Mouse (Mus musculus) olfactory bulb, adult 2 months (tissue): ENCODE results near the gene Prkcz.

Experiments
- CTCF ChIP-seq: fragments of 200-500 bp; IDR thresholded peaks from 2 replicates; pipeline ENCODE4 v1.5.1; 2012; ENCODE audit warnings: low read depth, mild to moderate bottlenecking, low read length, moderate library complexity; ENCODE audit not compliant: insufficient read depth
- POLR2A ChIP-seq: fragments of 200-500 bp; IDR thresholded peaks from 2 replicates; pipeline ENCODE4 v1.6.1; 2012; ENCODE audit warnings: mild to moderate bottlenecking, low read depth, low read length, moderate library complexity; ENCODE audit not compliant: insufficient read depth

GRCm38 (mm10) chr4:155243233-155243632, 117.9 kb downstream of the Prkcz start:
- TF ChIP-seq CTCF = no peak
- TF ChIP-seq POLR2A = no peak
